In genomic region chr1:67643627-67644026, GRCm38 (mm10) we compare ENCODE assay signal across 22 mouse cellular contexts.
DNase-seq lines count a peak whose midpoint lies in the region; ATAC-seq and TF ChIP-seq lines count a peak whose summit lies in the region.
"Had no signal": no experiment of that assay in that cellular context is flagged by ENCODE, and none has a peak within 500 bp of the region (broad histone marks: within the 10 kb centered on the region; RNA-seq: fewer than 3 reads in every experiment).

No protein-coding gene starts in this region.

- no peaks in the 10 kb centered on the region for H3K36me3 ChIP-seq in hindbrain, embryonic 10.5 days
- no peaks in the 10 kb centered on the region for H3K36me3 ChIP-seq in hindbrain, embryonic 16.5 days (ENCODE audit: control insufficient read depth, insufficient read depth, low read length)
- H3K36me3 ChIP-seq in limb, embryonic 14.5 days (ENCODE audit: control insufficient read depth, insufficient read depth, low read length) = no peaks in the 10 kb centered on the region
- no peaks in the 10 kb centered on the region for H3K36me3 ChIP-seq in limb, embryonic 10.5 days
- H3K36me3 ChIP-seq in midbrain, embryonic 10.5 days = no peaks in the 10 kb centered on the region
- H3K36me3 ChIP-seq: heart, embryonic 12.5 days; intestine, embryonic 15.5 days; liver, embryonic 15.5 days; neural tube, embryonic 15.5 days had no signal

- H3K9ac ChIP-seq in hindbrain, embryonic 16.5 days (ENCODE audit: low read depth, low read length) = no peak overlapping the region
- H3K9ac ChIP-seq in limb, embryonic 14.5 days (ENCODE audit: low read depth, low read length, severe bottlenecking) = no peak overlapping the region
- H3K9ac ChIP-seq: heart, embryonic 12.5 days; hindbrain, embryonic 14.5 days; intestine, embryonic 15.5 days; liver, embryonic 15.5 days; neural tube, embryonic 15.5 days had no signal

- WGBS in hindbrain, embryonic 10.5 days = 42% methylated on average over 4 of the region's 4 CpGs
- WGBS in hindbrain, embryonic 16.5 days = 47% methylated on average over 4 of the region's 4 CpGs
- 53% methylated on average over 4 of the region's 4 CpGs for WGBS in limb, embryonic 14.5 days
- 68% methylated on average over 4 of the region's 4 CpGs for WGBS in limb, embryonic 10.5 days
- WGBS in midbrain, embryonic 10.5 days = 61% methylated on average over 4 of the region's 4 CpGs

- no peaks in the 10 kb centered on the region for H3K4me1 ChIP-seq in hindbrain, embryonic 10.5 days (replicated peaks)
- H3K4me1 ChIP-seq in hindbrain, embryonic 16.5 days (ENCODE audit: control insufficient read depth, insufficient read depth, low read depth, low read length) = no peaks in the 10 kb centered on the region
- no peaks in the 10 kb centered on the region for H3K4me1 ChIP-seq in limb, embryonic 14.5 days (ENCODE audit: control insufficient read depth, insufficient read depth, low read length)
- H3K4me1 ChIP-seq in limb, embryonic 10.5 days = no peaks in the 10 kb centered on the region
- no peaks in the 10 kb centered on the region for H3K4me1 ChIP-seq in midbrain, embryonic 10.5 days
- H3K4me1 ChIP-seq: heart, embryonic 12.5 days; intestine, embryonic 15.5 days; liver, embryonic 15.5 days had no signal

- H3K4me3 ChIP-seq in hindbrain, embryonic 10.5 days = no peak overlapping the region
- no peak overlapping the region for H3K4me3 ChIP-seq in hindbrain, embryonic 16.5 days (ENCODE audit: low read length)
- H3K4me3 ChIP-seq in limb, embryonic 14.5 days (replicated peaks; ENCODE audit: low read length) = no peak overlapping the region
- H3K4me3 ChIP-seq in limb, embryonic 10.5 days = no peak overlapping the region
- no peak overlapping the region for H3K4me3 ChIP-seq in midbrain, embryonic 10.5 days
- H3K4me3 ChIP-seq: heart, embryonic 12.5 days; intestine, embryonic 15.5 days; liver, embryonic 15.5 days; neural tube, embryonic 15.5 days had no signal

- peak; percentile 3 for DNase-seq in hindbrain, embryonic 10.5 days (ENCODE audit: low spot score)
- DNase-seq in limb, embryonic 14.5 days (ENCODE audit: low spot score) = peak; percentile 5
- no peak for DNase-seq in limb, embryonic 10.5 days (ENCODE audit: low spot score)
- peak; percentile 2 for DNase-seq in NIH3T3 (ENCODE audit: low read depth)
- peak; percentile 3 for DNase-seq in forelimb bud, embryonic 11.5 days (ENCODE audit: low read depth, low spot score)
- no peak for DNase-seq in thymus, postnatal 36 days
- DNase-seq in midbrain, embryonic 10.5 days (ENCODE audit: low spot score) = no peak
- DNase-seq: adrenal gland, postnatal 14 days; cerebellum, adult 2 months; cerebellum, postnatal 25 days; heart, postnatal 10 days; kidney, adult 8-10 months; kidney, postnatal 25 days; liver had no signal

- no peak overlapping the region for H3K27ac ChIP-seq in hindbrain, embryonic 10.5 days
- H3K27ac ChIP-seq in hindbrain, embryonic 16.5 days (ENCODE audit: low read depth, low read length) = no peak overlapping the region
- H3K27ac ChIP-seq in limb, embryonic 14.5 days (replicated peaks; ENCODE audit: low read depth, low read length) = no peak overlapping the region
- H3K27ac ChIP-seq in limb, embryonic 10.5 days = no peak overlapping the region
- no peak overlapping the region for H3K27ac ChIP-seq in midbrain, embryonic 10.5 days (replicated peaks)
- H3K27ac ChIP-seq: hindbrain, embryonic 14.5 days; intestine, embryonic 15.5 days; liver, embryonic 15.5 days; macrophage; neural tube, embryonic 15.5 days had no signal

- H3K9me3 ChIP-seq in hindbrain, embryonic 10.5 days = no peaks in the 10 kb centered on the region
- H3K9me3 ChIP-seq in hindbrain, embryonic 16.5 days (ENCODE audit: control insufficient read depth, low read length) = no peaks in the 10 kb centered on the region
- H3K9me3 ChIP-seq in limb, embryonic 14.5 days (ENCODE audit: control insufficient read depth, low read length) = no peaks in the 10 kb centered on the region
- no peaks in the 10 kb centered on the region for H3K9me3 ChIP-seq in limb, embryonic 10.5 days (replicated peaks)
- H3K9me3 ChIP-seq in midbrain, embryonic 10.5 days (replicated peaks) = no peaks in the 10 kb centered on the region
- H3K9me3 ChIP-seq: heart, embryonic 12.5 days; intestine, embryonic 15.5 days; liver, embryonic 15.5 days; neural tube, embryonic 15.5 days had no signal

- no peak for ATAC-seq in hindbrain, embryonic 16.5 days
- no peak for ATAC-seq in limb, embryonic 14.5 days (ENCODE audit: low FRiP score, low read depth)
- ATAC-seq: intestine, embryonic 15.5 days had no signal

- H3K4me2 ChIP-seq in hindbrain, embryonic 16.5 days (ENCODE audit: low read length) = no peak overlapping the region
- no peak overlapping the region for H3K4me2 ChIP-seq in limb, embryonic 14.5 days (replicated peaks; ENCODE audit: low read depth, low read length, severe bottlenecking)
- H3K4me2 ChIP-seq: heart, embryonic 12.5 days; hindbrain, embryonic 14.5 days; intestine, embryonic 15.5 days; liver, embryonic 15.5 days; midbrain, embryonic 11.5 days; neural tube, embryonic 15.5 days had no signal

- TF ChIP-seq POLR2A in limb, embryonic 14.5 days (IDR thresholded peaks at IDR 0.05; ENCODE audit: borderline replicate concordance, extremely low read depth, insufficient read depth, insufficient read length) = no peak

- H3K27me3 ChIP-seq in hindbrain, embryonic 10.5 days (ENCODE audit: insufficient read depth, poor library complexity, severe bottlenecking) = no peaks in the 10 kb centered on the region
- H3K27me3 ChIP-seq in hindbrain, embryonic 16.5 days (replicated peaks; ENCODE audit: control insufficient read depth, insufficient read depth, low read length) = no peaks in the 10 kb centered on the region
- no peaks in the 10 kb centered on the region for H3K27me3 ChIP-seq in limb, embryonic 14.5 days (ENCODE audit: control insufficient read depth, insufficient read depth, low read length)
- no peaks in the 10 kb centered on the region for H3K27me3 ChIP-seq in limb, embryonic 10.5 days (ENCODE audit: low read depth, poor library complexity, severe bottlenecking)
- H3K27me3 ChIP-seq in midbrain, embryonic 10.5 days (ENCODE audit: low read depth, poor library complexity, severe bottlenecking) = no peaks in the 10 kb centered on the region
- H3K27me3 ChIP-seq: heart, embryonic 12.5 days; intestine, embryonic 15.5 days; liver, embryonic 15.5 days; neural tube, embryonic 15.5 days had no signal

Comparison
In these comparisons a context has a peak if more than half of its experiments do, and no peak if none do; other contexts are left out.
1. DNase-seq: peak in hindbrain, embryonic 10.5 days (single experiment), limb, embryonic 14.5 days (single experiment), NIH3T3 (single experiment) and forelimb bud, embryonic 11.5 days (single experiment); none in limb, embryonic 10.5 days (single experiment), thymus, postnatal 36 days (0 of 2) and midbrain, embryonic 10.5 days (single experiment).